Mouse (Mus musculus): ENCODE results near the gene Map7d3. TPM values are rescaled to one million over a fixed set of nuclear protein-coding genes. Genes with fewer than 3 reads are reported as not detected.

Gene Map7d3
- polyA plus RNA-seq, 1 experiment from 2014 or later = 0.44 TPM

DNA sequence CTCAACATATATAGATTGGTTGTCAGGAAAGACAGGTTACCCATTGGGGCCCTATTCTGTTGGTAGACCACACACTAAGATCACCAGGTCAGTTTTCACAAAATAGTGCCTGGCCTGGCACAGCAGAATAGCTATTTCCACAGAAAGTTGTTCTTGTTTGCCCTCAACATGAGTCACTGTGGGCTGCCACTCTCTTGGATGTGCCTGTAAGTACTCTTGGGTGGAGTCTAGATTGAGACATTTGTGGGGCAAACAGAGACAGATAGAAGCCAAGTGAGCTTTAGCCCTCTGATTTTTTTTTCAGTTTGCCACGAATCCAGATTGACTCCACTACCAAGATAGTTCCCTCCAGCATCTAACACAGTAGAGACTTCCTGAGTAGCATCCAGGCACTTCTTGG, 50.4 kb downstream of the Map7d3 start:
- Histone ChIP-seq H3K4me3 (replicated peaks) (no peak overlapping the region), H3K4me2 (no peak overlapping the region), H3K9me3 (replicated peaks) (no peaks in the 10 kb centered on the region), H3K27ac (no peak overlapping the region), H3K36me3 (no peaks in the 10 kb centered on the region), H3K9ac (no peak overlapping the region), H3K27me3 (no peaks in the 10 kb centered on the region), H3K4me1 (replicated peaks) (no peaks in the 10 kb centered on the region)
- no peak for ATAC-seq (ENCODE audit: low read depth)
- no peak for DNase-seq
- 36% methylated on average over 1 of the region's 1 CpGs for WGBS (ENCODE audit: insufficient replicate concordance)

DNA sequence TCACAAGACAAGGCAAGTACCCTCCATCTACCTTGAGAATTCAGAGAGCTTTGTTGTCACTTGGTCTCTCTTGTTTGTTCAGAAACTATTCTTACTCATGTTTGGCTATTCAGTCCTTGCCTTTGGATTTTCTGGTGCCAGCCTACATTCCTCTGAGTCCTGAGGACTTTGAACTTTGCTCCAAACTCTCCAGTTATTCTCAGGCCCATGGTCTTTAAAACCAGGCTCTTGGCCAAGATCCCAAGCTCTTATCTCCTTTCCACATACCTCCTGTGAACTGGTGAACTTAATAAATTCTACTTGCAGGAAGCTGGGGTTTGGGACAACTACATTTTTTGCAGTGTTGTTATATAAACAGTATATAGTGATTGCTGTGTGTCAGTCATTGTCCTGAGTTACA, 52.3 kb downstream of the Map7d3 start:
- no peak overlapping the region for H3K27ac ChIP-seq
- DNase-seq = no peak
- no peak for ATAC-seq (ENCODE audit: low read depth)
- H3K9me3 ChIP-seq (replicated peaks) = no peaks in the 10 kb centered on the region
- H3K27me3 ChIP-seq = no peaks in the 10 kb centered on the region
- H3K4me2 ChIP-seq = no peak overlapping the region
- no peaks in the 10 kb centered on the region for H3K4me1 ChIP-seq (replicated peaks)
- no peak overlapping the region for H3K4me3 ChIP-seq (replicated peaks)
- no peak overlapping the region for H3K9ac ChIP-seq
- H3K36me3 ChIP-seq = no peaks in the 10 kb centered on the region

GRCm38 (mm10) chrX:56760257-56760760, 61.8 kb downstream of the Map7d3 start:
- H3K27ac ChIP-seq = no peak overlapping the region
- peak; percentile 9 for DNase-seq
- no peak overlapping the region for H3K4me3 ChIP-seq (replicated peaks)
- 49% methylated on average over 3 of the region's 3 CpGs for WGBS (ENCODE audit: insufficient replicate concordance)
- H3K36me3 ChIP-seq = no peaks in the 10 kb centered on the region
- 0 out of 2 replicates have a peak, but pooled peaks cover 6% of the 10 kb centered on the region for H3K4me1 ChIP-seq (replicated peaks)
- no peak overlapping the region for H3K9ac ChIP-seq
- ATAC-seq (ENCODE audit: low read depth) = peak; percentile 70
- H3K9me3 ChIP-seq (replicated peaks) = no peaks in the 10 kb centered on the region
- no peaks in the 10 kb centered on the region for H3K27me3 ChIP-seq
- no peak overlapping the region for H3K4me2 ChIP-seq

DNA sequence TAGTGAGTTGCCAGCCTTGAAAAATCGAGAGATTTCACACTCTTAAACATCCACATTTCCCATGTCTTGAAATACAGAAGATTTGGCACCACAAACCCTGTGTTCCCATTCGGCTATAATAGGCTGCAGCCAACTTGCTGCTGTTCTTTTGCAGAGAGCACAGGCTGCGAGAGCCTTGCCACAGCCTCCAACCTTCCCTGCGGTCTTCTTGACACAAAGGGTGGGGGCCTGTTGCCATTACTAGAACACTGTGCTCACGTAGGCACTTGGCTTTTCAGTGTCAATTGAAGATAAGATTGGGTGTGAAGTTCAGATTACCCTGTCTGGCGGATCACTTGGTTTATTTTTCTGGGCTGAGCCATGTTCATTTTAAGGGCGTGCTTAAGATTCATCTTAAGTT, 65.8 kb downstream of the Map7d3 start:
- Histone ChIP-seq H3K4me1 (replicated peaks) (0 out of 2 replicates have a peak, but pooled peaks cover 6% of the 10 kb centered on the region), H3K4me2 (no peak overlapping the region), H3K9ac (no peak overlapping the region), H3K36me3 (no peaks in the 10 kb centered on the region), H3K4me3 (replicated peaks) (no peak overlapping the region), H3K9me3 (replicated peaks) (no peaks in the 10 kb centered on the region), H3K27me3 (no peaks in the 10 kb centered on the region), H3K27ac (no peak overlapping the region)
- ATAC-seq (ENCODE audit: low read depth) = peak; percentile 91
- WGBS (ENCODE audit: insufficient replicate concordance) = 35% methylated on average over 7 of the region's 7 CpGs
- peak; percentile 28 for DNase-seq

DNA sequence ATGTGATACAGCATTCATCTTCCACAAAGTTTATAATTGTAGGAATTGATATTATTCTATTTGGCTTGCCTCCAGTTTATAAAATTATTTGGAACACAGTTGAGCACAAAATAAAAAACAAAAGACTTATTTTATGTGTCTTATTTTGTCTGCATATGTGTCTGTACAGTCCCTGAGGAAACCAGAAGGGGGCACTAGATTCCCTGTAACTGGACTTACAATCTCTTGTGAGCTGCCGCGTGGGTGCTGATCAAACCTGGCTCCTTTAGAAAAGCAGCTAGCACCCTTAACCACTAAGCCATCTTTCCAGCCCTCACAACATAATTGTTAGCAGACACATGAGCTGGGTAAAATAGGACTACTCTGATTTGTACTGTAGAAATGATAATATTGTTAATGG, 66.5 kb downstream of the Map7d3 start:
- Histone ChIP-seq H3K9ac (no peak overlapping the region), H3K27ac (no peak overlapping the region), H3K9me3 (replicated peaks) (no peaks in the 10 kb centered on the region), H3K27me3 (no peaks in the 10 kb centered on the region), H3K4me1 (replicated peaks) (0 out of 2 replicates have a peak, but pooled peaks cover 6% of the 10 kb centered on the region), H3K4me3 (replicated peaks) (no peak overlapping the region), H3K4me2 (no peak overlapping the region), H3K36me3 (no peaks in the 10 kb centered on the region)
- no peak for ATAC-seq (ENCODE audit: low read depth)
- 29% methylated on average over 2 of the region's 2 CpGs for WGBS (ENCODE audit: insufficient replicate concordance)
- peak; percentile 27 for DNase-seq

DNA sequence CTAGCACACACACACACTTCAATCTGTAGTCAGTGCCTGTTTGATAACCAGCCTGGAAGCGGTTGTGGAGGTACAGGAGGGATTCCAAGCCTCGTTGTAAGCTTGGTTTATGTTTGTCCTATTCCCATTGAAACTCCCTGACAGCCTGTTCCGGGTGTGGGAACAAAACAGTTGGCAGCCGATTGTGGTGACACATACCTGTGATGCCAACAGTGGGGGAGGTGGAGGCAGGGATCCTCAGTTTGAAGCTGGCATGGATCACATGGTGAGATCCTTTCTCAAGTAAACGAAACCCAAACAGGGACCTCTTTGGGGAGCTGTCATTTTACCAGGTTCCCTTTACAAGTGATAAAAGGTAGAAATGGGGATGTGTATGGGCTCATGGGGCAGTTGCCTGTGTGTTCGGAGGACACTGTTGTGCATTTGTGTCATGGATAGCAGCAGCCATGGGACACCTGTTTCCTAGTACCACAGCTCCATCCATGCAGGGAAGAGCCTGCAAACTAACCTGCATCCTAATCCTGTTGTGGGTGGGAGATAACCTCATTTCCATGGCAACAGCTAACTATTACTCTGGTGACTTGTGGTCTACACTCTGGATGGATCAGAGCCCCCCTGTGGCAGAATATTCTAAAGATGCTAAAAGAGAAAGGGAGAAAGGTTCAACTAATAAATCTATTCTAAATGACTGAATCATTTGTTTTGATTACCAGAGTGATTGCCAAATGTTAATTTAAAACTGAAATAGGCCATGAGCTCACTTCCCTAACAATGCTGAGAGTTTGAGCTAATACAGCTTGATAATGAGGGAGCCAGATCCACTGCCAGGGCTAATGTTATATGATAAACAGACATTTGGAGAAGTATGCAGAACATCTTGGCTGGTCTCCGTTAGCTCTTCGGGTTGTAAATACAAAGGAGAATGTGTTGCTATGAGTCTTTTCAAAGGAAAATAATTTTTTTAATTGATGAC, 68.5 kb downstream of the Map7d3 start:
- ATAC-seq (ENCODE audit: low read depth) (no peak), DNase-seq (no peak)
- Histone ChIP-seq H3K4me2 (no peak overlapping the region), H3K9ac (no peak overlapping the region), H3K27me3 (no peaks in the 10 kb centered on the region), H3K4me3 (replicated peaks) (no peak overlapping the region), H3K9me3 (replicated peaks) (no peaks in the 10 kb centered on the region), H3K36me3 (no peaks in the 10 kb centered on the region), H3K4me1 (replicated peaks) (0 out of 2 replicates have a peak, but pooled peaks cover 6% of the 10 kb centered on the region), H3K27ac (no peak overlapping the region)
- 57% methylated on average over 8 of the region's 8 CpGs for WGBS (ENCODE audit: insufficient replicate concordance)

DNA sequence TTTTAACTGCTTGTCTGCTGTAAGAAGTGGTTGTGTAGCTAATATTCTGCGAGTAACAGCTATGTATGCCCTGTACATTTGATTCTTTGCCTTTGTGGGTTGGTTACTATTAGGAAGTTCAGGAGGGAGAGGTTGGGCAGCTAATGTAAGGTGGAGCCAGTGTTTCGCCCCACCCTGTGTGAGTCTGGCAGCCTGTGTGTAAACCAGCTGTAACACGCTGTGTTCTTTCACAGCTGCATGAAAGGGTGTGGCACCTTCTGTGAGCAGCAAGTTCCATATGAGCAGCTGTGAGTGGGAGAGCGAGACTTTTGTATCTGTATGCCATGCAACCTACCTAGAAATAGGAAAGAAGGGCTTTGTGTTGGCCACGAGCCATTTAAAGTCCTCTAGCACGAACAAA, 70.0 kb downstream of the Map7d3 start:
- Histone ChIP-seq H3K4me1 (replicated peaks) (0 out of 2 replicates have a peak, but pooled peaks cover 6% of the 10 kb centered on the region), H3K27ac (no peak overlapping the region), H3K9ac (no peak overlapping the region), H3K36me3 (no peaks in the 10 kb centered on the region), H3K9me3 (replicated peaks) (no peaks in the 10 kb centered on the region), H3K4me2 (no peak overlapping the region), H3K4me3 (replicated peaks) (no peak overlapping the region), H3K27me3 (no peaks in the 10 kb centered on the region)
- DNase-seq (no peak), ATAC-seq (ENCODE audit: low read depth) (no peak)
- 60% methylated on average over 6 of the region's 6 CpGs for WGBS (ENCODE audit: insufficient replicate concordance)

DNA sequence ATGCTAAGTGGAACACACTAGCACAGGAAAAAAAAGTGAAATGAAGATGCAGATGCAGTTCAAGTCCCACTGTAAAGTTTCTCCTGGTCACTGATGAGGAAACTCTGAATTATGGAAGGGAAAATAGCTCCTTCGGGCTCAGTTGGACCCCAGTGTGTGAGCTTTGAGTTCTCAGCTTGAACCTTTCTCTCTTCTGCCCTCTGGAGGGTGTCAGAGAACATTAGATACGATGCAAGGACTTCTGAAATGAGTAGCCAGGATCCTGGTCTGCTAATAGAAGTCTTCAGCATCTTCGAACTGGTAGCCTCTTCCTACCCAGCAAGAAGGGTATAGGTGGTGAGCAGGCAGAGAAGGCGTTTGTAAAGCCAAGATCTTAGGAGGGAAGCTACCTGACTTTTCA, 70.6 kb downstream of the Map7d3 start:
- no peak overlapping the region for H3K27ac ChIP-seq
- H3K27me3 ChIP-seq = no peaks in the 10 kb centered on the region
- no peaks in the 10 kb centered on the region for H3K36me3 ChIP-seq
- no peak for ATAC-seq (ENCODE audit: low read depth)
- H3K9ac ChIP-seq = no peak overlapping the region
- no peak for DNase-seq
- H3K4me2 ChIP-seq = no peak overlapping the region
- H3K4me1 ChIP-seq (replicated peaks) = 0 out of 2 replicates have a peak, but pooled peaks cover 5% of the 10 kb centered on the region
- 45% methylated on average over 4 of the region's 4 CpGs for WGBS (ENCODE audit: insufficient replicate concordance)
- no peaks in the 10 kb centered on the region for H3K9me3 ChIP-seq (replicated peaks)
- no peak overlapping the region for H3K4me3 ChIP-seq (replicated peaks)

Other genes with a start within 250 kb of the Map7d3 start
- gene Mmgt1, start 224.3 kb downstream of the Map7d3 start, polyA plus RNA-seq (2015; fragmentation: Nextera tagmentation; extraction: Ambion mirVana) = 9.5 and 12.8 TPM in 2 replicates
- gene Slc9a6, start 212.6 kb downstream of the Map7d3 start, polyA plus RNA-seq (2015; fragmentation: Nextera tagmentation; extraction: Ambion mirVana) = 3.6 and 4.7 TPM in 2 replicates
- 11.7 and 11.8 TPM in 2 replicates for gene Fhl1, start 90.5 kb downstream of the Map7d3 start, polyA plus RNA-seq (2015; fragmentation: Nextera tagmentation; extraction: Ambion mirVana)
- gene Adgrg4, start 47.8 kb upstream of the Map7d3 start, polyA plus RNA-seq (2015; fragmentation: Nextera tagmentation; extraction: Ambion mirVana) = not detected in 2 replicates
- gene Brs3, start 220.7 kb upstream of the Map7d3 start, polyA plus RNA-seq (2015; fragmentation: Nextera tagmentation; extraction: Ambion mirVana) = not detected in 2 replicates
- 32.4 and 33.7 TPM in 2 replicates for gene Htatsf1, start 231.3 kb upstream of the Map7d3 start, polyA plus RNA-seq (2015; fragmentation: Nextera tagmentation; extraction: Ambion mirVana)